Comparison of ENCODE assay signal across 11 mouse cellular contexts in genomic region chr8:120685097-120685496, GRCm38 (mm10). TPM values are rescaled to one million over a fixed set of nuclear protein-coding genes. Genes with fewer than 3 reads are reported as not detected.
DNase-seq lines count a peak whose midpoint lies in the region; ATAC-seq and TF ChIP-seq lines count a peak whose summit lies in the region.
"Had no signal": no experiment of that assay in that cellular context is flagged by ENCODE, and none has a peak within 500 bp of the region (broad histone marks: within the 10 kb centered on the region; RNA-seq: fewer than 3 reads in every experiment).

No protein-coding gene starts in this region.

- ATAC-seq in heart, embryonic 11.5 days (replicated peaks; ENCODE audit: insufficient number of reproducible peaks, low FRiP score, low TSS enrichment), result no peak
- ATAC-seq in megakaryocyte, adult 5-6 weeks (ENCODE audit: poor library complexity, severe bottlenecking), result peak; percentile 45
- ATAC-seq in kidney, embryonic 14.5 days (ENCODE audit: low FRiP score, low TSS enrichment), result no peak

- intact Hi-C loops in heart, postnatal 25 days (cut with DNase I), result no loop called here

- no peak overlapping the region for H3K27ac ChIP-seq in heart, embryonic 11.5 days (ENCODE audit: low read depth, low read length)
- peak overlapping the region; percentile 46 for H3K27ac ChIP-seq in bone marrow, adult 2 months (ENCODE audit: control insufficient read depth, insufficient read depth, low read depth, low read length, poor library complexity)
- no peak overlapping the region for H3K27ac ChIP-seq in kidney, embryonic 14.5 days (ENCODE audit: low read depth, low read length)

- no peak for TF ChIP-seq CTCF in bone marrow, adult 2 months (IDR thresholded peaks at IDR 0.05; ENCODE audit: control insufficient read depth, insufficient read depth, low read length)

- H3K9me3 ChIP-seq in heart, embryonic 11.5 days (replicated peaks; ENCODE audit: control insufficient read depth, low read length), result no peaks in the 10 kb centered on the region
- no peaks in the 10 kb centered on the region for H3K9me3 ChIP-seq in kidney, embryonic 14.5 days (ENCODE audit: control insufficient read depth, low read length)

- peaks cover 12% of the 10 kb centered on the region for H3K27me3 ChIP-seq in heart, embryonic 11.5 days (ENCODE audit: control insufficient read depth, insufficient read depth, low read length)
- 0 out of 2 replicates have a peak, but pooled peaks cover 5% of the 10 kb centered on the region for H3K27me3 ChIP-seq in kidney, embryonic 14.5 days (ENCODE audit: control insufficient read depth, insufficient read depth, low read length)

- no peaks in the 10 kb centered on the region; the same call in 1 of the 2 replicates for H3K4me1 ChIP-seq in heart, embryonic 11.5 days (ENCODE audit: control insufficient read depth, insufficient read depth, low read length)
- peaks cover 6% of the 10 kb centered on the region; the same call in 1 of the 2 replicates for H3K4me1 ChIP-seq in bone marrow, adult 2 months (ENCODE audit: control insufficient read depth, insufficient read depth, low read length)
- peaks cover 5% of the 10 kb centered on the region; the same call in 1 of the 2 replicates for H3K4me1 ChIP-seq in kidney, embryonic 14.5 days (ENCODE audit: control insufficient read depth, insufficient read depth, low read length)

- 0 out of 2 replicates have a peak, but pooled peaks have one; percentile 12 for TF ChIP-seq POLR2A in bone marrow, adult 2 months (IDR thresholded peaks at IDR 0.05; ENCODE audit: borderline replicate concordance, control insufficient read depth, low read depth, low read length)

- no peaks in the 10 kb centered on the region for H3K36me3 ChIP-seq in heart, embryonic 11.5 days (ENCODE audit: control insufficient read depth, insufficient read depth, low read length)
- H3K36me3 ChIP-seq in kidney, embryonic 14.5 days (ENCODE audit: control insufficient read depth, insufficient read depth, low read length), result no peaks in the 10 kb centered on the region

- 62% methylated on average over 5 of the region's 5 CpGs for whole genome bisulfite sequencing in heart, embryonic 11.5 days (ENCODE audit: insufficient replicate concordance)
- 70% methylated on average over 5 of the region's 5 CpGs for WGBS in bone marrow, adult 2 months
- 65% methylated on average over 5 of the region's 5 CpGs for WGBS in kidney, embryonic 14.5 days

- H3K9ac ChIP-seq in heart, embryonic 11.5 days (ENCODE audit: low read depth, low read length), result no peak overlapping the region
- no peak overlapping the region for H3K9ac ChIP-seq in kidney, embryonic 14.5 days (ENCODE audit: low read depth, low read length)
- H3K9ac ChIP-seq: lung, embryonic 14.5 days had no signal

- DNase-seq in heart, adult 18-20 months, result peak; percentile 71 to 85
- peak; percentile 40 for DNase-seq in heart, postnatal 25 days (ENCODE audit: low spot score)
- no peak for DNase-seq in embryo, embryonic 9.5 days (ENCODE audit: extremely low spot score)
- DNase-seq in layer of hippocampus, adult 11-12 months (ENCODE audit: low spot score), result no peak
- DNase-seq: kidney, adult 2 months had no signal

- no peak overlapping the region for H3K4me2 ChIP-seq in heart, embryonic 11.5 days
- no peak overlapping the region for H3K4me2 ChIP-seq in kidney, embryonic 14.5 days (replicated peaks; ENCODE audit: low read depth, low read length)
- H3K4me2 ChIP-seq: lung, embryonic 14.5 days had no signal

- H3K4me3 ChIP-seq in heart, embryonic 11.5 days (ENCODE audit: low read depth, low read length), result no peak overlapping the region
- peak overlapping the region; percentile 16 for H3K4me3 ChIP-seq in bone marrow, adult 2 months (replicated peaks; ENCODE audit: control insufficient read depth, low read depth, low read length)
- no peak overlapping the region for H3K4me3 ChIP-seq in kidney, embryonic 14.5 days (ENCODE audit: low read length)

RNA-seq across cellular contexts. Expression of gene Emc8, which starts 16.7 kb away (rescaled TPM):
- 10 to 100 TPM; 42.7 to 46.4 TPM for total RNA-seq in heart, adult 18-20 months (2021)
- 202 and 221 TPM in 2 replicates for polyA plus RNA-seq in heart, embryonic 11.5 days (2014; fragmentation: Nextera tagmentation; extraction: Ambion mirVana)
- 28.5 and 66.3 TPM in 2 replicates for polyA plus RNA-seq in bone marrow, adult 2 months (2011; ENCODE audit: insufficient read depth, insufficient read length, low replicate concordance, missing spikeins)
- 10 to 100 TPM; 45.6 to 46.9 TPM for total RNA-seq in heart, postnatal 25 days (2021)
- 46.7 and 48.7 TPM in 2 replicates for total RNA-seq in megakaryocyte, adult 5-6 weeks (2015)
- total RNA-seq in megakaryocyte, adult 5-6 weeks (2017), result 41.6 and 51.3 TPM in 2 replicates
- 297 and 328 TPM in 2 replicates for polyA plus RNA-seq in kidney, embryonic 14.5 days (2014; fragmentation: Nextera tagmentation; extraction: Ambion mirVana)

RNA-seq across cellular contexts. Expression of gene Cox4i1, which starts 17.1 kb away (rescaled TPM):
- total RNA-seq in heart, adult 18-20 months (2021), result 1,000 to 10,000 TPM; 4,737 to 4,778 TPM
- polyA plus RNA-seq in heart, embryonic 11.5 days (2014; fragmentation: Nextera tagmentation; extraction: Ambion mirVana), result 1,603 and 1,668 TPM in 2 replicates
- 413 and 448 TPM in 2 replicates for polyA plus RNA-seq in bone marrow, adult 2 months (2011; ENCODE audit: insufficient read depth, insufficient read length, low replicate concordance, missing spikeins)
- 1,000 to 10,000 TPM; 4,549 to 4,664 TPM for total RNA-seq in heart, postnatal 25 days (2021)
- 776 and 796 TPM in 2 replicates for total RNA-seq in megakaryocyte, adult 5-6 weeks (2015)
- 479 and 480 TPM in 2 replicates for total RNA-seq in megakaryocyte, adult 5-6 weeks (2017)
- polyA plus RNA-seq in kidney, embryonic 14.5 days (2014; fragmentation: Nextera tagmentation; extraction: Ambion mirVana), result 968 and 1,059 TPM in 2 replicates

RNA-seq across cellular contexts. Expression of gene Gm27021, which starts 17.2 kb away (rescaled TPM):
- total RNA-seq in heart, adult 18-20 months (2021), result not detected
- 1.9 and 2.0 TPM in 2 replicates for polyA plus RNA-seq in heart, embryonic 11.5 days (2014; fragmentation: Nextera tagmentation; extraction: Ambion mirVana)
- not detected in 2 replicates for polyA plus RNA-seq in bone marrow, adult 2 months (2011; ENCODE audit: insufficient read depth, insufficient read length, low replicate concordance, missing spikeins)
- total RNA-seq in heart, postnatal 25 days (2021), result not detected
- not detected in 2 replicates for total RNA-seq in megakaryocyte, adult 5-6 weeks (2015)
- total RNA-seq in megakaryocyte, adult 5-6 weeks (2017), result 0.29 TPM in 1 of 2 replicates, not detected in the other
- 3.6 and 3.7 TPM in 2 replicates for polyA plus RNA-seq in kidney, embryonic 14.5 days (2014; fragmentation: Nextera tagmentation; extraction: Ambion mirVana)
- total RNA-seq: common myeloid progenitor, adult 5-6 weeks had no signal
- polyA plus RNA-seq: kidney, adult 2 months had no signal

RNA-seq across cellular contexts. Expression of gene 1190005I06Rik, which starts 37.7 kb away (rescaled TPM):
- 1 to 10 TPM; 5.6 to 6.3 TPM for total RNA-seq in heart, adult 18-20 months (2021)
- 3.5 and 4.6 TPM in 2 replicates for polyA plus RNA-seq in heart, embryonic 11.5 days (2014; fragmentation: Nextera tagmentation; extraction: Ambion mirVana)
- not detected in 2 replicates for polyA plus RNA-seq in bone marrow, adult 2 months (2011; ENCODE audit: insufficient read depth, insufficient read length, low replicate concordance, missing spikeins)
- 1 to 10 TPM; 2.3 to 3.4 TPM for total RNA-seq in heart, postnatal 25 days (2021)
- 0.18 TPM in 1 of 2 replicates, not detected in the other for total RNA-seq in megakaryocyte, adult 5-6 weeks (2015)
- not detected in 2 replicates for total RNA-seq in megakaryocyte, adult 5-6 weeks (2017)
- 2.0 and 2.6 TPM in 2 replicates for polyA plus RNA-seq in kidney, embryonic 14.5 days (2014; fragmentation: Nextera tagmentation; extraction: Ambion mirVana)

RNA-seq across cellular contexts. Expression of gene Irf8, which starts 51.1 kb away (rescaled TPM):
- total RNA-seq in heart, adult 18-20 months (2021), result 1 to 10 TPM; 4.8 to 6.9 TPM
- 3.2 and 3.9 TPM in 2 replicates for polyA plus RNA-seq in heart, embryonic 11.5 days (2014; fragmentation: Nextera tagmentation; extraction: Ambion mirVana)
- polyA plus RNA-seq in bone marrow, adult 2 months (2011; ENCODE audit: insufficient read depth, insufficient read length, low replicate concordance, missing spikeins), result 32.8 and 80.9 TPM in 2 replicates
- 1 to 10 TPM; 3.2 to 4.5 TPM for total RNA-seq in heart, postnatal 25 days (2021)
- total RNA-seq in megakaryocyte, adult 5-6 weeks (2015), result 167 and 175 TPM in 2 replicates
- total RNA-seq in megakaryocyte, adult 5-6 weeks (2017), result 282 and 289 TPM in 2 replicates
- polyA plus RNA-seq in kidney, embryonic 14.5 days (2014; fragmentation: Nextera tagmentation; extraction: Ambion mirVana), result 5.6 and 5.7 TPM in 2 replicates

Comparison
In these comparisons a context has a peak if more than half of its experiments do, and no peak if none do; other contexts are left out.
1. DNase-seq: peak in heart, adult 18-20 months (2 of 2) and heart, postnatal 25 days (single experiment); none in embryo, embryonic 9.5 days (single experiment) and layer of hippocampus, adult 11-12 months (single experiment).
2. RNA of gene Cox4i1, which starts 17.1 kb away (total RNA-seq): 4,737 to 4,778 TPM in heart, adult 18-20 months and 4,549 to 4,664 TPM in heart, postnatal 25 days; 479 to 796 TPM in megakaryocyte, adult 5-6 weeks; every median in the first group is over 4 times any median in the second.